Mouse (Mus musculus) hindbrain, postnatal 0 days (tissue): ENCODE measurements at regions not wholly inside any gene's neighbourhood (a gene's known extent, or its start where the extent isn't known, plus 50 kb on each side); places are given as distances from the start of the nearest gene placed in this dataset.
A peak's percentile ranks its signal among the peaks of the same experiment; 100 is the strongest.

Experiments
- ATAC-seq: fragments of 200-750 bp; cut with Nextera tagmentation; 2 replicates; pipeline ENCODE4 v1.8.0; 2017; ENCODE audit warnings: mild to moderate bottlenecking, moderate TSS enrichment, moderate library complexity
- DNase-seq: peaks from one replicate; pipeline ENCODE4 v3.0.0-alpha.2; 2015; ENCODE audit warnings: low spot score
- H3K27ac ChIP-seq: fragments of 300-500 bp; sonication (generic); 2 replicates; pipeline ENCODE4 v1.5.1; 2014; ENCODE audit warnings: mild to moderate bottlenecking
- H3K27me3 ChIP-seq: fragments of 300-500 bp; sonication (generic); 2 replicates; pipeline ENCODE4 v1.6.1; 2014; ENCODE audit warnings: low read length, mixed read lengths; ENCODE audit not compliant: insufficient read depth
- H3K36me3 ChIP-seq: fragments of 300-500 bp; sonication (generic); 2 replicates; pipeline ENCODE4 v1.6.1; 2014; ENCODE audit warnings: low read length, mixed read lengths; ENCODE audit not compliant: insufficient read depth
- H3K4me1 ChIP-seq: fragments of 300-500 bp; sonication (generic); 2 replicates; pipeline ENCODE4 v1.6.1; 2014; ENCODE audit warnings: antibody characterized with exemption, low read length, mixed read lengths; ENCODE audit not compliant: insufficient read depth
- H3K4me2 ChIP-seq: fragments of 300-500 bp; sonication (generic); 2 replicates; pipeline ENCODE4 v1.6.1; 2014; ENCODE audit warnings: low read depth, mild to moderate bottlenecking, low read length, moderate library complexity, mixed read lengths
- H3K4me3 ChIP-seq: fragments of 300-500 bp; sonication (generic); 2 replicates; pipeline ENCODE4 v1.5.1; 2014; ENCODE audit warnings: low read length
- H3K9ac ChIP-seq: fragments of 300-500 bp; sonication (generic); replicated peaks from 2 replicates; pipeline ENCODE4 v1.6.1; 2014; ENCODE audit warnings: mild to moderate bottlenecking, low read length, moderate library complexity, mixed read lengths
- H3K9me3 ChIP-seq: fragments of 300-500 bp; sonication (generic); 2 replicates; pipeline ENCODE4 v1.6.1; 2016; ENCODE audit warnings: low read length, mixed read lengths
- CTCF ChIP-seq: IDR thresholded peaks from 2 replicates; pipeline ENCODE4 v1.5.1; 2016; ENCODE audit warnings: antibody characterized with exemption, control low read depth, low read depth
- WGBS: fragments of 180-500 bp; shearing (Covaris S2); extraction: QIAGEN DNeasy Blood & Tissue Kit; methylation state at CpG from one replicate; pipeline ENCODE4 v1.1.7; 2014; 5-methylcytosine and 5-hydroxymethylcytosine counted together

DNA sequence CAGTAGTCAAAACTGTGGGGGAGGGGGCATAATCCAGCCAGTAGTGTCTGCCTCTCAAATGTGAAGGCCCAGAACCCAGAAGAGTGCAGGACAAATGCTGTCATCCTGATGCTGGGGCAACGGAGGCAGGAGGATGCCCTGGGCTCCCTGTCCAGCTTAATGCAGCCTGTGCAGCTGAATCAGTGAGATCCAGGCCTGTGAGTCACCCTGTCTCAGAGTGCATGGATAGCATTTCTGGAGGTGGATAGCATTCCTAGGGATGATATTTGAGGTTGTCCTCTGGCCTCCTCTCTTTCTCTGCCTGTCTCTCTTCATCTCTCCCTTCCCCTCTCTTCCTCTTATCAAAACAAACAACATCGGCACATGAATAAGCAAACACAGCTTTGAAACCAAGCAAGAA, 73.8 kb upstream of the Mvb12b start:
- H3K4me2 ChIP-seq, result no peak overlapping the region
- H3K9ac ChIP-seq, result no peak overlapping the region
- H3K9me3 ChIP-seq, result no peaks in the 10 kb centered on the region
- WGBS, result 84% methylated on average over 2 of the region's 2 CpGs
- H3K36me3 ChIP-seq, result no peaks in the 10 kb centered on the region
- ATAC-seq, result no peak
- no peak overlapping the region for H3K27ac ChIP-seq
- H3K4me1 ChIP-seq, result peaks cover 7% of the 10 kb centered on the region; the same call in 1 of the 2 replicates
- no peak for DNase-seq
- TF ChIP-seq CTCF, result no peak
- no peaks in the 10 kb centered on the region for H3K27me3 ChIP-seq
- no peak overlapping the region for H3K4me3 ChIP-seq

DNA sequence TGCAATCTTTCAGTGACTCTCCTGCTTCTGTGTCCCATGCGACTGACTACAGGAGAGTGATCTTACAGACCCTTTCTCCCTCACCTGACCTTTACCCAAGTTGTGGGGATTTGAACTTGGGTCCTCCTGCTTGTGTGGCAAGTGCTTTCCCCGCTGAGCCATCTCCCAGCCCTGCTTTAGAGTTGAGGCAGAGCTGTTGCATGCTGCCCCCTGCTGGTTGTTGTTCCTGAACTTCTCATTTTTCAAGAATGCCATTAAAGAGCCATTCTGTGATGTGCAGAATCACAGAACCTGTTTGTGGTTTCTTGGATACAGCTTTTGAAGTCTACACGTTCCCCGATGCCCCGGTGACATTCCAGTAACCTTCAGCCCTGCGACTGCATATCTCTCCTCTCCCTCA, 70.0 kb upstream of the Mvb12b start:
- no peaks in the 10 kb centered on the region for H3K4me1 ChIP-seq
- WGBS, result 69% methylated on average over 6 of the region's 6 CpGs

DNA sequence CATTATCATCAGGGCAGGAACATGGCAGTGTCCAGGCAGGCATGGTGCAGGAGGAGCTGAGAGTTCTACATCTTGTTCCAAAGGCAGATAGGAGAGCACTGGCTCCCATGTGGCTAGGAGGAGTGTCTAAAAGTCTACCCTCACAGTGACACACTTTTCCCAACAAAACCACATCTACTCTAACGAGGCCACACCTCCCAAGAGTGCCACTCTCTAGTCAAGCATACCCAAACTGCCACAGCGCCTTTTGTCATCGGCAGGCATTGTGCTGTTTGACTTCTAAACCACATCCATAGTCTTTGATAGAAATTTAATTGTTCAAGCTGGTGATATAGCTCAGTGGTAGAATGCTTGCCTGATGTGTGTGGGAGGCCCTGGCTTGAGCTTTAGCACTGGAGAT, 56.6 kb upstream of the Mvb12b start:
- WGBS, result 80% methylated on average over 3 of the region's 3 CpGs
- Histone ChIP-seq H3K4me2 (no peak overlapping the region), H3K36me3 (no peaks in the 10 kb centered on the region), H3K4me3 (no peak overlapping the region), H3K4me1 (no peaks in the 10 kb centered on the region), H3K9me3 (no peaks in the 10 kb centered on the region), H3K27me3 (no peaks in the 10 kb centered on the region), H3K9ac (no peak overlapping the region), H3K27ac (no peak overlapping the region)
- ATAC-seq (no peak), DNase-seq (no peak)
- no peak for TF ChIP-seq CTCF

More for the DNA sequence above, 70.0 kb upstream of the Mvb12b start:
- Histone ChIP-seq H3K27ac (no peak overlapping the region), H3K9me3 (no peaks in the 10 kb centered on the region), H3K27me3 (no peaks in the 10 kb centered on the region), H3K4me3 (no peak overlapping the region), H3K4me2 (no peak overlapping the region), H3K36me3 (no peaks in the 10 kb centered on the region), H3K9ac (no peak overlapping the region)
- peak; percentile 60 for TF ChIP-seq CTCF
- ATAC-seq (no peak), DNase-seq (peak; percentile 62)

DNA sequence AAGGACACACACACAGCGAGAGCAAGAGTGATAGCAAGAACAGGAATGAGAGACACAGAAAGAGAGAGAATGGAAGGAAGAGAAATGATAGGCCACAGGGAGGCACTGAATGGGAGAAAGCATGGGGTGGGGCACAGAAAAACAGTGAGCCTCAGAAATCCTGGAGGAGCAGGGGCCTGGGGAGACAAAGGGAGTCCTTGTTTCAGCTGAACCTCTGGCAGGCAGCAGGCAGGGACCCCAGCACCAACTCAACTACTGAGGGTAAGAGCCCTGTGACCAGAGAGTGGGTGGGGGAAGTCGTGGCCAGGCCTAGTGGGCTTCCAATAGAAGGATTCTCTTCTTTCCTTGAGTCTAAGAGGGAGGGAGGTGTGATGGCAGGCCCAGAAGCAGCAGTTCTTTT, 54.3 kb upstream of the Mvb12b start:
- Histone ChIP-seq H3K27ac (no peak overlapping the region), H3K4me2 (no peak overlapping the region), H3K4me3 (no peak overlapping the region), H3K4me1 (no peaks in the 10 kb centered on the region), H3K36me3 (no peaks in the 10 kb centered on the region), H3K27me3 (no peaks in the 10 kb centered on the region), H3K9ac (no peak overlapping the region), H3K9me3 (no peaks in the 10 kb centered on the region)
- DNase-seq (no peak), ATAC-seq (no peak)
- 58% methylated on average over 2 of the region's 2 CpGs for WGBS
- no peak for TF ChIP-seq CTCF

DNA sequence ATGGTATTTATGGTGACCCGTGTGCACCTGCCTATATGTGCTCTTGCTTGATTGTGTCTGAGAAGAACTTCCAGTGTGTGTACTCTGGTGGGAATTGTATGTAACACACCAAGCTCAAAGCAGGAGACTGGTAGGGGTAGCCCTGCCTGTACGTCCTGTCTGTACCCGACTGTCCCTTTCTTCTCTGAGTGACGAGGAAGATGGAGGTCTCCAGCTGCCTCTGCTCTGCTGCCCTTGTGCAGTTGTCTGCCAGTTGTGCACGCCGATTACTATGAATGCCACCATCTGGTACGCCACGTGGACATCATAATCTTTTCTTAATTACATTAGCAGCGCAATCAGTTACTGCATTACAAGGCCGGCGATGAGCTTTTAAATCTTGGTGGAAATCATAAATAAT, 53.6 kb upstream of the Mvb12b start:
- ATAC-seq, result no peak
- peak; percentile 28 for DNase-seq
- no peak overlapping the region for H3K4me3 ChIP-seq

DNA sequence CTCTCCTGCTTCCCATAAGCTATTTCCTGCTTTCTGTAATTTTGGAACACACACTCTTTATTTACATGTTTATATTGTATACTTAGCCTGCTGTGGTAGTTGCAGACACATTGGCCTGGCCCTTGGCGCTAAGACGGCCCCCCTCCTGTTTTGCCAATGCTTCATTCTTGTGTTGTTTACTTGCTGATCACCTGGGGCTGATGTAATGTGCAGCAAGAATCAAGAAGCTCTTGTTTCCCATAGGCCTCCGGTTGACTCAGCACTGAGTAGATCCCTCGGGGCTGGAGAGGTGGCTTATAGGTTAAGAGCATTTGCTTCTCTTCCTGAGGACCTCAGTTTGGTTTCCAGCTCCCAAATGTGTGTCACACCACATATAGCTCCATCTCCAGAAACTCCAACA, 52.1 kb upstream of the Mvb12b start:
- 84% methylated on average over 4 of the region's 4 CpGs for WGBS
- Histone ChIP-seq H3K27ac (no peak overlapping the region), H3K4me1 (no peaks in the 10 kb centered on the region), H3K27me3 (no peaks in the 10 kb centered on the region), H3K36me3 (no peaks in the 10 kb centered on the region), H3K9ac (no peak overlapping the region), H3K4me2 (no peak overlapping the region), H3K9me3 (no peaks in the 10 kb centered on the region), H3K4me3 (no peak overlapping the region)
- DNase-seq, result no peak
- ATAC-seq, result no peak
- TF ChIP-seq CTCF, result no peak

More for the DNA sequence above, 53.6 kb upstream of the Mvb12b start:
- Histone ChIP-seq H3K27me3 (no peaks in the 10 kb centered on the region), H3K27ac (no peak overlapping the region), H3K9ac (no peak overlapping the region), H3K4me2 (no peak overlapping the region), H3K36me3 (no peaks in the 10 kb centered on the region), H3K9me3 (no peaks in the 10 kb centered on the region), H3K4me1 (no peaks in the 10 kb centered on the region)
- 62% methylated on average over 11 of the region's 11 CpGs for WGBS
- no peak for TF ChIP-seq CTCF
